Mouse (Mus musculus) regulatory T cell (primary cell): Measurements from ENCODE around the gene Gm5286.
"Not testable (repeated sequence)": the region's sequence is repeated elsewhere in the genome, so short reads cannot be mapped to it uniquely, and the experiment has no call there.

Experiments used
- in situ Hi-C: fragments of 300-600 bp; cut with MboI, MseI; formaldehyde crosslinking; loops from one replicate; pipeline ENCODE4 v1.15.1; 2025; ENCODE audit warnings: high pct_unique_total_duplicates

The Gm5286 gene

DNA sequence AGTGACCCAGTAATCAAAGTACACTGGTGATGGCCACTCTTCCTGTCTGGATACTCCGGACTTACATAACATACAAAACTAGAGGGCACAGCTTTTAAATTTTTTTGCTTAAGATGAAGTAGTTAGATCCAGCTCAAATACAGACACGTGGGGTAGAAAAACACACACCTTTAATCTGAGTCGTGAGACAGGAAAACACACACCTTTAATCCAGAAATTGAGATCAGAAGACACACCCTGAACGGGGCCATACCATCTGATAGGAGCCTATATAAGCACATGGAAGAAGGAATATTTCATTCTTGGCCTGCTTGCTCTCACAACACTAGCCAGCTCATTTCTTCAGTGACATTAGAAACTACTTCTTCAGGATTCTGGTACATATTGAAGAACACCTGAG is at the start of gene Gm5286:
Gene Gm5286, plus strand, starts transcription at position 301 of the 400 bp plus-strand sequence.
- in situ Hi-C loops = not testable (repeated sequence)

DNA sequence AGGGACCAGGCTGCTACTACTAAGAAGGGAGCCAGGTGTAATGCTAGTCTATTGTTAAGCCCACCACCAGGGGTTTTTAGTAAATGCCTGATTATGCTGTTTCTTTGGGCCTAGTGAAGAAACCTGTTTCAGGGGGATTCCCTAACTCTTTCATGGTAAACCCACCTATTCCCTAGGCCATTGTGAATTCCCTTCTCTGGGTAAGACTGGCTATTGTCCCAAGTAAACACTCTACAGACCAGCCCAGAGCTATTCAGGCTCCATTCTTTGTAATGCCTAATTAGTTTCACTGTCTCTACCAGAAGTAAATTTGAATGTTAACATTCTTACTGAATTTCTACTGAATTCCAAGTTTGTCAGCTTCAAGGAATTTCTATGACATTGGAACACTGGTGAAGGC is 29.2 kb upstream of the Gm5286 start:
- in situ Hi-C loops = not testable (repeated sequence)

DNA sequence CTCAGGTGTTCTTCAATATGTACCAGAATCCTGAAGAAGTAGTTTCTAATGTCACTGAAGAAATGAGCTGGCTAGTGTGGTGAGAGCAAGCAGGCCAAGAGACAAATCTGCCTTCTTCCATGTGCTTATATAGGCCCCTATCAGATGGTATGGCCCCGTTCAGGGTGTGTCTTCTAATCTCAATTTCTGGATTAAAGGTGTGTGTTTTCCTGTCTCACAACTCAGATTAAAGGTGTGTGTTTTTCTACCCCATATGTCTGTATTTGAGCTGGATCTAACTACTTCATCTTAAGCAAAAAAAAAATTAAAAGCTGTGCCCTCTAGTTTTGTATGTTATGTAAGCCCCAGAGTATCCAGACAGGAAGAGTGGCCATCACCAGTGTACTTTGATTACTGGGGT is 18.4 kb upstream of the Gm5286 start, which contains the start of gene Gm10696:
Gene Gm10696, minus strand, starts transcription at position 101 of the 400 bp plus-strand sequence.
- in situ Hi-C loops = not testable (repeated sequence)
